Mouse (Mus musculus) heart, adult 2 months (tissue): Measurements from ENCODE around the gene Cd164. TPM values are rescaled to one million over a fixed set of nuclear protein-coding genes. Genes with fewer than 3 reads are reported as not detected.

Source experiments
- DNase-seq, 2 experiments: peaks; one replicate each; pipeline ENCODE4 v3.0.0; 2021
- H3K27ac ChIP-seq: fragments of 200-600 bp; 2 replicates; pipeline ENCODE4 v1.8.1; 2022
- H3K27me3 ChIP-seq: fragments of 200-500 bp; 2 replicates; pipeline ENCODE4 v1.6.1; 2012; ENCODE audit warnings: mild to moderate bottlenecking, low read length, inconsistent platforms, mixed read lengths; ENCODE audit not compliant: control insufficient read depth, insufficient read depth
- H3K36me3 ChIP-seq: fragments of 200-500 bp; 2 replicates; pipeline ENCODE4 v1.6.1; 2012; ENCODE audit warnings: low read length, inconsistent platforms; ENCODE audit not compliant: control insufficient read depth, insufficient read depth
- H3K4me1 ChIP-seq: fragments of 200-500 bp; 2 replicates; pipeline ENCODE4 v1.6.1; 2011; ENCODE audit warnings: low read length; ENCODE audit not compliant: control insufficient read depth, insufficient read depth
- H3K4me3 ChIP-seq: fragments of 200-600 bp; 2 replicates; pipeline ENCODE4 v1.8.1; 2022
- H3K79me2 ChIP-seq: fragments of 200-500 bp; replicated peaks from 2 replicates; pipeline ENCODE4 v1.6.1; 2012; ENCODE audit warnings: mild to moderate bottlenecking, inconsistent platforms, low read length, moderate library complexity, mixed read lengths; ENCODE audit not compliant: control insufficient read depth, insufficient read depth
- H3K9ac ChIP-seq: fragments of 200-500 bp; 2 replicates; pipeline ENCODE4 v1.6.1; 2012; ENCODE audit warnings: low read depth, mild to moderate bottlenecking, control low read depth, inconsistent platforms, low read length, mixed read lengths
- CTCF ChIP-seq: fragments of 200-600 bp; IDR thresholded peaks from 2 replicates; pipeline ENCODE4 v1.8.1; 2022; ENCODE audit warnings: antibody characterized with exemption, mild to moderate bottlenecking, moderate library complexity
- EP300 ChIP-seq: fragments of 200-500 bp; IDR thresholded peaks from 2 replicates; pipeline ENCODE4 v1.6.1; 2011; ENCODE audit warnings: low read depth, low read length, control low read depth; ENCODE audit not compliant: insufficient read depth
- POLR2A ChIP-seq: fragments of 200-500 bp; IDR thresholded peaks from 2 replicates; pipeline ENCODE4 v1.6.1; 2011; ENCODE audit warnings: mild to moderate bottlenecking, low read depth, low read length, control low read depth; ENCODE audit not compliant: insufficient read depth
- WGBS: fragments of 180-500 bp; shearing (Covaris S2); methylation state at CpG from one replicate; pipeline ENCODE4 v1.1.7; 2018; 5-methylcytosine and 5-hydroxymethylcytosine counted together
- intact Hi-C: fragments of 180-260 bp; cut with DNase I; formaldehyde crosslinking; loops from one replicate; pipeline ENCODE4 v1.15.1; 2025
- polyA plus RNA-seq: library from polyadenylated mRNA; depleted of rRNA; stranded (reverse); fragments of >200 nt; gene quantifications from 2 replicates; pipeline ENCODE4 v1.2.3, GENCODE M21; 2012
- total RNA-seq, 2 experiments: library from RNA; stranded (reverse); gene quantifications; 2 replicates each; pipeline ENCODE4 v1.2.3; 2021

Cd164 gene
- total and polyA plus RNA-seq, 3 experiments, result 131 to 151 (median 137) TPM

DNA sequence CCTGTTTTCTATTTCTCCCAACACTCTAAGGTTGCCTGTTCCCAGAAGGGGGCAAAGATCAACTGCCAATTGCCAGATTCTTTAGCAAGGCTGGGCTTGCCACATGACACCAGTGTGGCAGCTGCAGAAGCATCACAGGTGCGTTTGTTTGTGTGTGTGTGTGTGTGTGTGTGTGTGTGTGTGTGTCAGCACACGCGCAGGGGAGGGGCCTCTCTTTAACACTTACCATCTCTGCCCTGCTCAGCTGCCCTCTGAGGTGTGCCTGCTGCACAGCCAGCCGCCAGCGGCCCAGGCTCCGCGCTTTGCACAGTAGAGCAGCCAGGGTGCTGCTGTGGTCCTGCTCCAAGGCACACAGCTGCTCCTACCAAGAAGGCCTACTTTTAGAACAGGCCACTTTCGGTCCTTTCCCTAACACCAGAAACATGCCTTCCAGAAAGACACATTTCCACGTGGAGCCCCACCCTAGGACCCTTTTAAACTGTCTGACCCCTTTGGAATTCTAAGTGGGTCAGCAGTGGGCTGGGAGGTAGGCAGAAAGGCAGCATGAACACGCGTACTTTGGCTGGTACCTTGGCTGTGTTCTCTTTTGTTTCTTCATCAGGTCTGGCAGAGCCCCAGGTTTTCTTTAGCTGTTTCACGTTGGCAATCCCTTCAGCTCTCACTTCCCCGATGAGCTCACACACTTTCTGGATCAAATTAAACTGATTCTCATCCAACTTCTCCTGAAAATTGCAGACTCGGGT is 33.8 kb downstream of the Cd164 start:
- Histone ChIP-seq H3K4me1 (peaks cover 1% of the 10 kb centered on the region; the same call in 1 of the 2 replicates), H3K27ac (no peak overlapping the region), H3K4me3 (no peak overlapping the region), H3K27me3 (no peaks in the 10 kb centered on the region), H3K36me3 (no peaks in the 10 kb centered on the region), H3K79me2 (no peaks in the 10 kb centered on the region), H3K9ac (no peak overlapping the region)
- TF ChIP-seq EP300 (no peak), CTCF (no peak), POLR2A (no peak)
- intact Hi-C loops, result no loop called here
- WGBS, result 45% methylated on average over 14 of the region's 14 CpGs
- DNase-seq, result peak; percentile 46 to 71

DNA sequence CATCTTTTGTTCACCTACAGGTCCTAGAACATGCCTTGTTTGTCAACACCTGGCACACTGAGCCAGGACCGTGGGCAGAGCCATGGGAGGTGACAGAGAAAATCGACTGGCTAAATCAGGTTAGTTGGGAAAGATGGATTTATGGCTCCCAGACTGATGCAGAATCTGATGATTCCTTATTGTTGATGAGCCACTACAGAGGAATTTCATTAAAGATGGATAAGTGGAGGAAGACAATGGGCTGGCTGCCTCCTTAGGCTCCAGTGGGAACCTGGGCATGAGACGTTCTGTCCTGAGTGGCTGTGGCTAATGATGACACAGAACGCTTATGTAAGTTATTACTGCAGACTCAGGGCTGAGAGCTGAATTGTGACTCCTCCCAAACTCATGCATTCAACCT is 34.5 kb downstream of the Cd164 start:
- no peak overlapping the region for H3K27ac ChIP-seq
- H3K4me1 ChIP-seq, result peaks cover 1% of the 10 kb centered on the region; the same call in 1 of the 2 replicates
- no peak overlapping the region for H3K4me3 ChIP-seq
- H3K79me2 ChIP-seq, result no peaks in the 10 kb centered on the region
- H3K27me3 ChIP-seq, result no peaks in the 10 kb centered on the region
- no peak for TF ChIP-seq CTCF
- TF ChIP-seq EP300, result no peak
- TF ChIP-seq POLR2A, result no peak
- DNase-seq, result no peak
- WGBS, result 68% methylated on average over 4 of the region's 4 CpGs
- intact Hi-C loops, result no loop called here
- H3K9ac ChIP-seq, result no peak overlapping the region
- no peaks in the 10 kb centered on the region for H3K36me3 ChIP-seq

DNA sequence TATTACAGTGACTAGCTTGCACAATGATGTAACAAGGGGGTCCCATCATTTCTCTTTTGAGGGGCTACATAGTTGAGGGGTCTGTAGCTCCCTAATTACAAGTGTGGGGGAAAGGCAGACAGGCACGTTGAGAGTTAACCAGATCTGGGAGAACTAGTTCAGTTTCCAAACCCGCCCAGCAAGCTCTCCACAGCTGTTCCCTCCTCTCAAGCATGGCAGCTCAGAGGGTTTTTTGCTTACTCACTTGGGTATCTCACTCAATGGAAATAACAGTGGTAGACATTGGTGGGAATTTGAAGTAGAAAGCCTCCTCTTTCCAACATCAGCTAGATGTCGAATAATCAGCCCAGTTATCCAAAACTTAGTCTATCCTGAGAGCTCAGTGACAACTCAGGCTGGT is 35.9 kb downstream of the Cd164 start:
- Histone ChIP-seq H3K9ac (no peak overlapping the region), H3K36me3 (no peaks in the 10 kb centered on the region), H3K4me3 (no peak overlapping the region), H3K27ac (no peak overlapping the region), H3K27me3 (no peaks in the 10 kb centered on the region), H3K4me1 (peaks cover 1% of the 10 kb centered on the region; the same call in 1 of the 2 replicates), H3K79me2 (no peaks in the 10 kb centered on the region)
- WGBS, result 84% methylated on average over 3 of the region's 3 CpGs
- no peak for TF ChIP-seq POLR2A
- TF ChIP-seq EP300, result no peak
- TF ChIP-seq CTCF, result no peak
- intact Hi-C loops, result no loop called here
- DNase-seq, result no peak

DNA sequence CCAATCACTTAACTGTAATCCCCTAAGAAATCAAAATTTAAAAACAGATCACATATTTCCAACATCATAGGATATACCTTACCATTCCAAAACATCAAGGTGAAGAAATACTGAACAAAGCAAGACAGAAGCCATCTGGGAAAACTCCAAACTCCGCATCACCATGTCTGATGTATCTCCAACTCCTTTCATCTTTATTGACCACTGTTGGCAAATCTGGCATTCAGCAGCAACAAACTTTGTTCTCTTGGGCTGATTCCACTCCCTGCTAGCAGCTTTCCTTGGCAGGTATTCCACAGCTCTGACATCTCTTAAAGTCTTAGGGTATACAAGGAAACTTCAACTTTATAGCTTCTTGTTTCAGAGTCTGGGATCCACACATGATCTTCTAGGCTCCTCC is 39.2 kb downstream of the Cd164 start:
- no peaks in the 10 kb centered on the region for H3K4me1 ChIP-seq
- DNase-seq, result no peak
- WGBS, result 100% methylated on average over 1 of the region's 1 CpGs
- intact Hi-C loops, result no loop called here
- TF ChIP-seq POLR2A, result no peak
- no peak for TF ChIP-seq EP300
- no peak for TF ChIP-seq CTCF
- H3K36me3 ChIP-seq, result no peaks in the 10 kb centered on the region
- H3K27me3 ChIP-seq, result no peaks in the 10 kb centered on the region
- H3K27ac ChIP-seq, result no peak overlapping the region
- H3K4me3 ChIP-seq, result no peak overlapping the region
- H3K9ac ChIP-seq, result no peak overlapping the region
- no peaks in the 10 kb centered on the region for H3K79me2 ChIP-seq

DNA sequence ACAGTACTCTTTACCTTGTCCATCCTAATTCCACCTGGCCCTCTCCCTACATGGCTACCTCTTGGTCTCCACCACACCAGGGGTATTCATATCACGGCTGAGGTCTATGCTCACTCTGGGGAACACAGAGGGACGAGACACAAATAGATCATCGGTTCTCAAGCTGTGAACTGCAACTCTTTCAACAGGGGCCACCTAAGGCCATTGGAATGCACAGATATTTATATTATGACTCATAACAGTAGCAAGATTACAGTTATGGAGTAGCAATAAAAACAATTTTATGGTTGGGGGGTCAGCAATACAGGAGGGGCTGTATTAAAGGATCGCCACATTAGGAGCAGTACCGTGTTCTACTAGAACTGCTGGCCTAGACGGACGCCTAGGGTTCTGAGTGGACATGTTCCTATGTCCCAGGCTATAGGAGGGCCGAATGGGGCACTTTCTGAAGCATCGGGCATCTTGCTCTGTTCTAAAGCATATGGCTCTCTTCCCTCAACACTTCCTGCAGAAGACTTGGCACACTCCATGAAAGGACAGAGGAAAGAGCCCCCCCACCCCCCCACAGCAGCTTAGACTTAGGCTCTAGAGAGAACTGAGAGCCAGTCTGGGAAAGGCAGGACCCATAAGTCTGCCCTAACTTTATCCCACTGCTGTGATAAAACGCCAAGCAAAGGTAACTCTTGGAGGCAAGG is 42.6 kb downstream of the Cd164 start:
- no peak overlapping the region for H3K27ac ChIP-seq
- H3K4me3 ChIP-seq, result no peak overlapping the region
- TF ChIP-seq CTCF (no peak), POLR2A (no peak), EP300 (no peak)
- no peaks in the 10 kb centered on the region for H3K4me1 ChIP-seq
- no peak overlapping the region for H3K9ac ChIP-seq
- no peaks in the 10 kb centered on the region for H3K27me3 ChIP-seq
- intact Hi-C loops, result no loop called here
- H3K79me2 ChIP-seq, result no peaks in the 10 kb centered on the region
- H3K36me3 ChIP-seq, result no peaks in the 10 kb centered on the region
- 71% methylated on average over 10 of the region's 10 CpGs for WGBS
- DNase-seq, result no peak

DNA sequence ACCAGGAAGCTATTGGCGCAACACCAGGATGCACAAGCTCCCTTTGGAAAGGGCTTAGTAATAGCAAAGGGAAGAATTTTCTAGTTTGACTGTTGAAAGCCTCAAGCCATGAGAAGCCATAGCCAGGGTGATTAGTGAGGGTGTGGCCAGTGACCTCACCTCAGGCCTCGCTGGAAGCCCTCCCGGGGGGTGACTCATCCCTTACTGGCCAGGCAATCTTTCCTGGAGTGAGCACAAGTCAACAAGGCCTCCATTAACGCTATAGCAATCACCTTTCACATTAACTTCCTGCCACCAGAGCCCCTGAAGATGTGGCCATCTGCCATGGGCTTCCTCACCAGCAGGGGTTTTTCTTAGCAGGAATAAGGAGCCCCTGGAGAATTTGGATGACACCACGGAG is 45.9 kb downstream of the Cd164 start:
- Histone ChIP-seq H3K79me2 (no peaks in the 10 kb centered on the region), H3K9ac (no peak overlapping the region), H3K27ac (no peak overlapping the region), H3K27me3 (no peaks in the 10 kb centered on the region), H3K4me1 (no peaks in the 10 kb centered on the region), H3K4me3 (no peak overlapping the region), H3K36me3 (no peaks in the 10 kb centered on the region)
- 16% methylated on average over 5 of the region's 5 CpGs for whole genome bisulfite sequencing
- no peak for TF ChIP-seq EP300
- no peak for TF ChIP-seq POLR2A
- no peak for TF ChIP-seq CTCF
- DNase-seq, result peak; percentile 56 to 64
- intact Hi-C loops, result no loop called here
